22 mouse cellular contexts compared by ENCODE assay signal in genomic region chr13:18730666-18731065, GRCm38 (mm10).
"Had no signal": no experiment of that assay in that cellular context is flagged by ENCODE, and none has a peak within 500 bp of the region (broad histone marks: within the 10 kb centered on the region; RNA-seq: fewer than 3 reads in every experiment).

No protein-coding gene starts in this region.

- ATAC-seq: liver, postnatal 0 days; lung, postnatal 0 days had no signal

- H3K4me3 ChIP-seq: kidney, embryonic 15.5 days; layer of hippocampus, adult 2 months; megakaryocyte, embryonic 14.5 days; midbrain, embryonic 10.5 days; neural tube, embryonic 12.5 days; neural tube, embryonic 15.5 days; stomach, embryonic 15.5 days had no signal

- H3K36me3 ChIP-seq: stomach, embryonic 15.5 days had no signal

- H3K9me3 ChIP-seq: kidney, embryonic 15.5 days; neural tube, embryonic 12.5 days; neural tube, embryonic 15.5 days; stomach, embryonic 15.5 days had no signal

- H3K27ac ChIP-seq: kidney, embryonic 15.5 days; layer of hippocampus, adult 2 months; liver, embryonic 14.5 days; macrophage; midbrain, embryonic 10.5 days; neural tube, embryonic 12.5 days; neural tube, embryonic 15.5 days; stomach, embryonic 15.5 days had no signal

- H3K27me3 ChIP-seq: kidney, embryonic 15.5 days; megakaryocyte, embryonic 14.5 days; neural tube, embryonic 12.5 days; neural tube, embryonic 15.5 days; stomach, embryonic 15.5 days had no signal

- DNase-seq: kidney, adult 11 months; kidney, adult 8-10 months; kidney, postnatal 25 days; layer of hippocampus, adult 9-11 months; liver, postnatal 0 days; lung, embryonic 14.5 days; midbrain, embryonic 14.5 days; right cerebral cortex, adult 18-20 months; right cerebral cortex, postnatal 14 days; right cerebral cortex, postnatal 4 days; thymus, postnatal 25 days had no signal

- H3K4me2 ChIP-seq: kidney, embryonic 15.5 days; liver, embryonic 11.5 days; lung, embryonic 14.5 days; neural tube, embryonic 12.5 days; neural tube, embryonic 15.5 days; stomach, embryonic 15.5 days had no signal

- H3K9ac ChIP-seq: kidney, embryonic 15.5 days; liver, embryonic 14.5 days; liver, postnatal 0 days; lung, embryonic 14.5 days; neural tube, embryonic 12.5 days; neural tube, embryonic 15.5 days; stomach, embryonic 15.5 days had no signal

- H3K4me1 ChIP-seq: kidney, embryonic 15.5 days; midbrain, embryonic 10.5 days; neural tube, embryonic 12.5 days; neural tube, embryonic 15.5 days; stomach, embryonic 15.5 days had no signal
